Mouse (Mus musculus): ENCODE results near the gene Fyb. TPM values are rescaled to one million over a fixed set of nuclear protein-coding genes. Genes with fewer than 3 reads are reported as not detected.

Fyb gene
- total RNA-seq (2014; rRNA removed) (2.2 TPM in 1 of 2 replicates, not detected in the other), polyA plus RNA-seq (2015; fragmentation: Nextera tagmentation; extraction: Ambion mirVana) (1.5 and 3.6 TPM in 2 replicates)

GRCm38 (mm10) chr15:6522653-6523167 lies at the start of gene Fyb:
TSS of gene Fyb (plus strand) at chr15:6522853.
- H3K4me2 ChIP-seq (ENCODE audit: low read depth, low read length, poor library complexity, severe bottlenecking): no peak within 1 kb of the TSS
- no peak for TF ChIP-seq CTCF (IDR thresholded peaks at IDR 0.05)
- H3K27ac ChIP-seq (ENCODE audit: low read depth, low read length): no peak within 1 kb of the TSS
- no peak within 1 kb of the TSS for H3K9ac ChIP-seq (replicated peaks; ENCODE audit: low read length, poor library complexity, severe bottlenecking)
- no peaks in the 10 kb centered on the region for H3K9me3 ChIP-seq (ENCODE audit: low read length)
- H3K4me1 ChIP-seq (ENCODE audit: insufficient read depth, low read length): no peaks in the 10 kb centered on the region
- DNase-seq (ENCODE audit: low spot score) (no peak), ATAC-seq (ENCODE audit: low FRiP score) (no peak)
- 84% methylated on average over 8 of the region's 8 CpGs for WGBS
- no peaks in the 10 kb centered on the region for H3K27me3 ChIP-seq (ENCODE audit: insufficient read depth, low read length)
- no peak within 1 kb of the TSS for H3K4me3 ChIP-seq (ENCODE audit: low read depth, low read length)
- H3K36me3 ChIP-seq (ENCODE audit: insufficient read depth, low read length): no peaks in the 10 kb centered on the region

- no peak overlapping the region for H3K4me3 ChIP-seq (ENCODE audit: low read depth, low read length)
- TF ChIP-seq CTCF (IDR thresholded peaks at IDR 0.05): no peak
Observed at GRCm38 (mm10) chr15:6483561-6483960, 39.1 kb upstream of the Fyb start.

GRCm38 (mm10) chr15:6492386-6492785 lies 30.3 kb upstream of the Fyb start:
- H3K9me3 ChIP-seq (ENCODE audit: low read length): no peaks in the 10 kb centered on the region
- WGBS: 98% methylated on average over 2 of the region's 2 CpGs
- H3K9ac ChIP-seq (replicated peaks; ENCODE audit: low read length, poor library complexity, severe bottlenecking): no peak overlapping the region
- H3K4me3 ChIP-seq (ENCODE audit: low read depth, low read length): no peak overlapping the region
- no peaks in the 10 kb centered on the region for H3K4me1 ChIP-seq (ENCODE audit: insufficient read depth, low read length)
- no peaks in the 10 kb centered on the region for H3K27me3 ChIP-seq (ENCODE audit: insufficient read depth, low read length)
- ATAC-seq (ENCODE audit: low FRiP score) (no peak), DNase-seq (ENCODE audit: low spot score) (no peak)
- no peak overlapping the region for H3K27ac ChIP-seq (ENCODE audit: low read depth, low read length)
- no peak overlapping the region for H3K4me2 ChIP-seq (ENCODE audit: low read depth, low read length, poor library complexity, severe bottlenecking)
- H3K36me3 ChIP-seq (ENCODE audit: insufficient read depth, low read length): no peaks in the 10 kb centered on the region
- TF ChIP-seq CTCF (IDR thresholded peaks at IDR 0.05): no peak

More at GRCm38 (mm10) chr15:6483561-6483960, 39.1 kb upstream of the Fyb start:
- Histone ChIP-seq H3K4me1 (ENCODE audit: insufficient read depth, low read length) (no peaks in the 10 kb centered on the region), H3K27me3 (ENCODE audit: insufficient read depth, low read length) (no peaks in the 10 kb centered on the region), H3K4me2 (ENCODE audit: low read depth, low read length, poor library complexity, severe bottlenecking) (no peak overlapping the region), H3K36me3 (ENCODE audit: insufficient read depth, low read length) (no peaks in the 10 kb centered on the region), H3K27ac (ENCODE audit: low read depth, low read length) (no peak overlapping the region), H3K9ac (replicated peaks; ENCODE audit: low read length, poor library complexity, severe bottlenecking) (no peak overlapping the region), H3K9me3 (ENCODE audit: low read length) (0 out of 2 replicates have a peak, but pooled peaks cover 4% of the 10 kb centered on the region)
- WGBS: 78% methylated on average over 3 of the region's 3 CpGs
- no peak for DNase-seq (ENCODE audit: low spot score)
- ATAC-seq (ENCODE audit: low FRiP score): no peak

- H3K9ac ChIP-seq (replicated peaks; ENCODE audit: low read length, poor library complexity, severe bottlenecking): no peak overlapping the region
- H3K36me3 ChIP-seq (ENCODE audit: insufficient read depth, low read length): no peaks in the 10 kb centered on the region
- WGBS: 49% methylated on average over 10 of the region's 10 CpGs
- H3K4me2 ChIP-seq (ENCODE audit: low read depth, low read length, poor library complexity, severe bottlenecking): no peak overlapping the region
- no peak overlapping the region for H3K27ac ChIP-seq (ENCODE audit: low read depth, low read length)
- no peak for TF ChIP-seq CTCF (IDR thresholded peaks at IDR 0.05)
- H3K9me3 ChIP-seq (ENCODE audit: low read length): no peaks in the 10 kb centered on the region
- H3K27me3 ChIP-seq (ENCODE audit: insufficient read depth, low read length): no peaks in the 10 kb centered on the region
- DNase-seq (ENCODE audit: low spot score) (peak; percentile 6), ATAC-seq (ENCODE audit: low FRiP score) (0 out of 2 replicates have a peak, but pooled peaks have one; percentile 27)
- H3K4me1 ChIP-seq (ENCODE audit: insufficient read depth, low read length): no peaks in the 10 kb centered on the region
- no peak overlapping the region for H3K4me3 ChIP-seq (ENCODE audit: low read depth, low read length)
Observed at GRCm38 (mm10) chr15:6498396-6499070, 24.1 kb upstream of the Fyb start.

- Histone ChIP-seq H3K27me3 (ENCODE audit: insufficient read depth, low read length) (no peaks in the 10 kb centered on the region), H3K4me1 (ENCODE audit: insufficient read depth, low read length) (no peaks in the 10 kb centered on the region), H3K9me3 (ENCODE audit: low read length) (no peaks in the 10 kb centered on the region), H3K36me3 (ENCODE audit: insufficient read depth, low read length) (no peaks in the 10 kb centered on the region), H3K9ac (replicated peaks; ENCODE audit: low read length, poor library complexity, severe bottlenecking) (no peak overlapping the region), H3K27ac (ENCODE audit: low read depth, low read length) (no peak overlapping the region), H3K4me3 (ENCODE audit: low read depth, low read length) (no peak overlapping the region), H3K4me2 (ENCODE audit: low read depth, low read length, poor library complexity, severe bottlenecking) (no peak overlapping the region)
- DNase-seq (ENCODE audit: low spot score): no peak
- 0 out of 2 replicates have a peak, but pooled peaks have one; percentile 14 for TF ChIP-seq CTCF (IDR thresholded peaks at IDR 0.05)
- ATAC-seq (ENCODE audit: low FRiP score): no peak
- WGBS: 68% methylated on average over 1 of the region's 1 CpGs
Observed at GRCm38 (mm10) chr15:6500787-6501186, 21.9 kb upstream of the Fyb start.

- H3K27ac ChIP-seq (ENCODE audit: low read depth, low read length): no peak overlapping the region
- no peak overlapping the region for H3K4me2 ChIP-seq (ENCODE audit: low read depth, low read length, poor library complexity, severe bottlenecking)
- H3K4me1 ChIP-seq (ENCODE audit: insufficient read depth, low read length): no peaks in the 10 kb centered on the region
- WGBS: 97% methylated on average over 1 of the region's 1 CpGs
- H3K27me3 ChIP-seq (ENCODE audit: insufficient read depth, low read length): no peaks in the 10 kb centered on the region
- no peaks in the 10 kb centered on the region for H3K9me3 ChIP-seq (ENCODE audit: low read length)
- DNase-seq (ENCODE audit: low spot score): no peak
- no peak overlapping the region for H3K9ac ChIP-seq (replicated peaks; ENCODE audit: low read length, poor library complexity, severe bottlenecking)
- ATAC-seq (ENCODE audit: low FRiP score): no peak
- TF ChIP-seq CTCF (IDR thresholded peaks at IDR 0.05): no peak
- H3K36me3 ChIP-seq (ENCODE audit: insufficient read depth, low read length): no peaks in the 10 kb centered on the region
- no peak overlapping the region for H3K4me3 ChIP-seq (ENCODE audit: low read depth, low read length)
Observed at GRCm38 (mm10) chr15:6517525-6517924, 5.1 kb upstream of the Fyb start.

Data from midbrain, postnatal 0 days (tissue).